Mouse (Mus musculus): ENCODE measurements around the gene Tmem40.

Tmem40 gene

GRCm38 (mm10) chr6:115698699-115699098 is 63.5 kb downstream of the Tmem40 start:
- no peak for DNase-seq

GRCm38 (mm10) chr6:115697739-115698558 is 64.3 kb downstream of the Tmem40 start:
- DNase-seq, result no peak

DNA sequence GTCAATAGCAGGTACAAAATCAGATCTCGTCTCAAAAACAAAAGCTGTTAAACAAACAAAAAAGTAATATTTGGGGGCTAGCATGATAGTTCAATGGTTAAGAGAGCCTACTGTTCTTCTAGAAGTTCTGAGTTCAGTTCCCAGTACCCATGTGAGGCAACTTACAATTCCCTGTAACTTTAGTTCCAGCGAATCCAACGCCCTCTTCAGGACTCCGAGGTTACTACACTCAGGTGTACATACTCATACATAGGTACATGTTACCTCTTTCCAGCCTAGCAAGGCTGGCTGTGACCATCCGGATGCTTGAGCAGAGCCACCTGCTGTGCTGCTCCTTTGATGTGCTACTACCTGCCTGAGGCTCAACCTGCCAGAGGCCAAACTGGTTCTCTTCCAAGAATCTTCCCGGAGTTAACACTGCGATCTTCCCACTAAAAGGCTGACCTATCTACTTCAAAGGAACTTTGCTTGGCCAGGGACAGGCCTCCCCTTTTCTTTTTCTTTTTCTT is 65.4 kb downstream of the Tmem40 start:
- no peak for DNase-seq

- no peak for DNase-seq
Measured at GRCm38 (mm10) chr6:115695124-115695523, 67.1 kb downstream of the Tmem40 start.

DNA sequence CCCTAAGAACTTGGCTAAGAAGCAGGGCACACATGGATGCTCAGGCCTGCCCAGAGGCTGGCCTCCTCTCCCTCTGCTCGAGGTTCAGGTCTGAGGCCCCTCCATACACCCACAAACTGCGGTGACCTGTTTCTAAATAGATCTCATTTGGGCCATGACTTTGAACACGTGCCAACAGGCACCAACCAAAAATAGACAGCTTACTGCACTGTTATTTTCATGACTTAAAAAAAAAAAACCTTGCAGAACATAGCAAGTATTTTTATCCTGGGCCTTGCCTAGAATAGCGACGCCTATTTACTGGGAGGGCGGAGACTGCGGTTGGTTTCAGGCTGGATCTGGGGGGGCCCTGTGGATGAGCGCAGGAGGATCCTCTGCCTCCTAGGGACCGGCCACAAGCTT is 67.8 kb downstream of the Tmem40 start:
- no peak for DNase-seq

DNA sequence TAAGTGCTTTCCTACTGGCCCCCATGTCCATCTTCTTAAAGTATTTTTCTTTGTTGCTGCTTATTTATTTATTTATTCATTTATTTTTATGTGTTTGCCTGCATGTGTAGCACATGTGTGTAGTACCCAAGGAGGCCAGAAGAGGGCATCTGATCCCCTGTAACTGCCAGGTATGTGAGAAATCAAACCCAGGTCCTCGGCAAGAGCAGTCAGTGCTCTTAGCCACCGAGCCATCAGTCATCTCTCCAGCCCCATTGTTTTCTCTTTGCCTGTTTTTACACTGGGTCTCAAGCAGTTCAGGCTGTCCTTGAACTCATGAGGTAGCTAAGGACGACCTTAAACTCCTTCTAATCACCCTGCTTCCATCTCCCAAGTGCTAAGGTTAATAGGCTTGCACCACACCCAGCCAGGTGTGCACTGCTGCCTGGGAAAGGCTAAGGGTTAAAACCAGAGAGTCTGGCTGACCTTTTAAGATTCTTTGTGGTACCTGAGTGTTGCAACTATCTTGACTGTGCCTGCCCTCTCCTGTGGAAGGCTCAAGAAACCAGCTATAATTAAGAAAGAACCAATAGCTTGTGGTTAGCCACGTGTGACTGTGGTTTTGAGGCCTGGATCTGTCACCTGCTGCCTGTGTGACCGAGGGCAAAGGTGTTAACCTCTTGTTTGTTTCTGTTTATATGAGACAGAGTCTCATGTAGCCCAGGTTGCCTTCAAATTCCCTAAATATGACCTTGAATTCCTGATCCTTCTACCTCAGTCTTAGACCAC is 69.1 kb downstream of the Tmem40 start:
- no peak for DNase-seq

- DNase-seq, result no peak
Measured at GRCm38 (mm10) chr6:115692163-115692950, 69.9 kb downstream of the Tmem40 start.

GRCm38 (mm10) chr6:115690105-115690504 is 72.1 kb downstream of the Tmem40 start:
- no peak for DNase-seq

DNA sequence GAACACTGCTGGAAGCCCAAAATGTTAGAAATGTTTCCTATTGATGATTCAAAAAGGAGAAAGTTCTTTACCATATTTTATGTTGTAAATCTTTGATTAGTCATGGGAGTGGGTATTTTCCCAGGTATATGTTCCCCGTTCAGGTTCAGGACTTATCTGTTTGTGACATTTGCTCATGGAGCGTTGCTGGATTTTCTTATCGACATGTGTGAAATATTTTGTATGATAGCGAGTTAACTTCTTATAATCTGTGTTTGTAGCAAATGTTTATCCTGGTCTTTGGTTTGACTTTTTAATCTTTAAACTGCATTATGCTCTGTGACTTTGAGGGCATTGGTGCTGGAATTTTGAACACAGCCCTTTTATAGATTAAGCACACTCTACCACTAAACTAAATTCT is 73.6 kb downstream of the Tmem40 start:
- no peak for DNase-seq

- DNase-seq, result no peak
Measured at GRCm38 (mm10) chr6:115687753-115688152, 74.5 kb downstream of the Tmem40 start.

- no peak for DNase-seq
Measured at GRCm38 (mm10) chr6:115684851-115685646, 77.2 kb downstream of the Tmem40 start.

GRCm38 (mm10) chr6:115684271-115684670 is 77.9 kb downstream of the Tmem40 start:
- DNase-seq, result no peak

DNA sequence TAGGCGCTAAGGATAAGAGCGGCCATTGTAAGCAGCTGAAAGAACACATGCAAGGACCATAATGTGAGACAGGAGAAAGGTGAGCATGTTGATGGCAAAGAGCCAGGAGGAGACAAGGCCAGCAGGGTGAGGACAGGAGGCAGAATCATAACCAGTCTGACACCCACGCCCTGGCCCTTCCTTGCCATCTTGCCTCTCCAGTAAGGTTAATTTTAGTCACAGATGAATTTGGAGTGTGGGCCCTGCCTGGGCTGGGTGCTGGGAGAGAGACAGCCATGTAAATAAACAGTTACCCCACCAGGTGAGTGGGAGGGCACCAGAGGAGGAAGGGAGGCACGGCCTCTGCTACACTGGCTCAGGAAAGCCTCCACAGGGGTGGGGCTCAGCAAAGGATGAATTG is 81.1 kb downstream of the Tmem40 start:
- no peak for DNase-seq
